Mouse (Mus musculus) frontal cortex, adult (tissue): ENCODE measurements around the gene Gm4969.

Experiments used
- ATAC-seq: cut with Nextera tagmentation; 2 replicates; pipeline ENCODE4 v1.9.2; 2017; ENCODE audit warnings: mild to moderate bottlenecking, moderate library complexity, mixed read lengths; ENCODE audit not compliant: low TSS enrichment

Gene Gm4969

DNA sequence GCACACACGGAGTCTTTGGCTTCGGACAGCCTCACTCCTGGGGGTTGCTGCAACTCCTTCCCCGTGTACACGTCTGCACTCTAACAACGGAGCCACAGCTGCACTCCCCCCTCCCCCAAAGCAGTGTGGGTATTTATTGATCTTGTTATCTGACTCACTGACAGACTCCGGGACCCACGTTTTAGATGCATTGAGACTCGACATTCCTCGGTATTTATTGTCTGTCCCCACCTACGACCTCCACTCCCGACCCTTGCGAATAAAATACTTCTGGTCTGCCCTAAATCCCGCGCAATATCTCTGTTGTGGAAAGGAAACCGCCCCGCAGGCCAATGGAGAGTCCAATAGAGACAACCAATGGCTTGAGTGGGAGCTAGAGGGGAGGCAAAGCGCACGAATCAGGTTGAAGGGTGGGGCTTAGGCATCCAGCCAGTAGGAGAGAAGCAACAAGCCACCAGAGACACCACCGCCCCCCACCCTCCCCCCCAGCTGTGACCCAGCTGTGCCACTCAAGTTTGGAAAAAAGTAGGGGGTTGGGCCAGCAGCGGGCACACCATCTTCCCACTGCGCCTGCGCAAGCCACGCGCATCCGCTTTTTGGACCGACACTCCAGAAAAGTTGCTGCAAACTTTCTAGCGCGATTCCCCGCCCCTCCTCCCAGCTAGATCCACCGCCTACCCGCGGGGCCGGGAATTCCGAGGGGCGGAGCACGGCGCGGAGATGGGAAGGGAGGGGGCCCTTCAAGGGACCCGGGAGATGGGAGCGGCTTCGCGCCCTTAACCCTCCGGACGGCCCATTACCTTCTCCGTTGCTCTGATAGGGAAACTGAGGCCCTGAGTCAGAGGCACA, 24.4 kb downstream of the Gm4969 start:
- peak; percentile 32; the same call in 1 of the 2 replicates for ATAC-seq

DNA sequence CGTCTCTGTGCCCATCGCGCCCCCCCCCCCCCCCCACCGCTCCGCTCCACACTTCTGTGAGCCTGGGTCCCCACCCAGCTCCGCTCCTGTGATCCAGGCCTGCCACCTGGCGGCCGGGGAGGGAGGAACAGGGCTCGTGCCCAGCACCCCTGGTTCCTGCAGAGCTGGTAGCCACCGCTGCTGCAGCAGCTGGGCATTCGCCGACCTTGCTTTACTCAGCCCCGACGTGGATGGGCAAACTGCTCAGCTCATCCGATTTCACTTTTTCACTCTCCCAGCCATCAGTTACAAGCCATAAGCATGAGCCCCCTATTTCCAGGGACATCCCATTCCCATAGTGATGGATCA, 25.0 kb downstream of the Gm4969 start:
- ATAC-seq, result peak; percentile 72

DNA sequence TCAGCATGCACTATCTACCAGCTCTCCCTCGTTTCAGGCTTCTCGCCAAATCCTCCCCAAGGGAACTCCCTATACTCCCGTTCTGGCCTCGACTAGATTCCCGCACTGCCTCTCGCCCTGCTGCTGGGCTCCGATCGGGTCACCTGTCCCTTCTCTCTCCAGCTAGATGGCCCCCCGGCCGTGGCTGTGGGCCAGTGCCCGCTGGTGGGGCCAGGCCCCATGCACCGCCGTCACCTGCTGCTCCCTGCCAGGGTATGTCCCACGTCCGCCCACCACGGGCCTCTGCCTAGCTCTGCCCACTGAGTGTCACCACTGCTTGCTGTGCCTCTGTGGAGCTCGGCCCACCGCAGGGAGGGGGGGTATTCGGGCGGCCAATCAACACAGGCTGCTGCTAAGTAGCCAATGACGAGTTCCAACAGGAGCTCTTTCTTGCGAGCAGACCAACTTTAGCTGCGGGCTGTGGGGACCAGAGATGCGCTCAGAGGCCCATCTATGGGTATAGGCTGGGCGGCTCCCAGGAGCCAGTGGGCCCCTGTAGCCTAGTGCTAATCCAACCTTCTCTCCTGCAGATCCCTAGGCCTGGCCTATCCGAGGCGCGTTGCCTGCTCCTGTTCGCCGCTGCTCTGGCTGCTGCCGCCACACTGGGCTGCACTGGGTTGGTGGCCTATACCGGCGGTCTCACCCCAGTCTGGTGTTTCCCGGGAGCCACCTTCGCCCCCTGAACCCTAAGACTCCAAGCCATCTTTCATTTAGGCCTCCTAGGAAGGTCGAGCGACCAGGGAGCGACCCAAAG, 25.6 kb downstream of the Gm4969 start:
- 0 out of 2 replicates have a peak, but pooled peaks have one; percentile 4 for ATAC-seq

DNA sequence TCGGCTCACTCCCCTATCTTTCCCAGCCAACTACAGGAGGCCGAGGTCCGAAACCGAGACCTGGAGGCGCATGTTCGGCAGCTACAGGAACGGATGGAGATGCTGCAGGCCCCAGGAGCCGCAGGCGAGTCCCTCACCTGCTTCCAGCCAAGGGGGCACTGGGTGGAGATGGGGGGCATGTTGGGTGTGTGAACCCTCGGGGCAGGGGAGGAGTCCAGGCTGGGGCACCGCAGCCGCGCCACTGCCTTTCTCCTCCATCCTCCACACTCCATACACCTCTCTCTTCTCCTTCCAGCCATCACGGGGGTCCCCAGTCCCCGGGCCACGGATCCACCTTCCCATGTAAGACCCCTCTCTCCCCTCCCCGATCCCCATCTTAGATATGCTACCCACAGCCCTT, 26.3 kb downstream of the Gm4969 start:
- no peak for ATAC-seq

DNA sequence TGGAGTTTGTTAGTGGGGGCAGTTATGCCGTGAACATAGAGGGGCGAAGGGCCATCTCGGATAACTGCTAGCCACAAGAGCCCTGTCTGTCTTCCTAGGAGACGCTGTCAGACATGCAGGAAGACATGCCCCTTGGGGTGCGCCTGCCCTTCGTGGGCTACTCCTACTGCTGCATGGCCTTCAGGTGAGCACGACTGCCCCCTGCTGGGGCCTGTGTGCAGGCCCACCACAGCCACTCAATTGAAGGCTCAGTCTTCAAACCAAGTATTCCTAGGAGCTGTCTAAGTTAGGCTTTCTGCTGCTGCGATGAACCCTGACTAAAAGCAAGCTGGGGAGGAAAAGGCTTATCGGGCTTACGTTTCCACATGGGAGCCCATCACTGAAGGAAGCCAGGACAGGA, 29.4 kb downstream of the Gm4969 start:
- ATAC-seq, result no peak

DNA sequence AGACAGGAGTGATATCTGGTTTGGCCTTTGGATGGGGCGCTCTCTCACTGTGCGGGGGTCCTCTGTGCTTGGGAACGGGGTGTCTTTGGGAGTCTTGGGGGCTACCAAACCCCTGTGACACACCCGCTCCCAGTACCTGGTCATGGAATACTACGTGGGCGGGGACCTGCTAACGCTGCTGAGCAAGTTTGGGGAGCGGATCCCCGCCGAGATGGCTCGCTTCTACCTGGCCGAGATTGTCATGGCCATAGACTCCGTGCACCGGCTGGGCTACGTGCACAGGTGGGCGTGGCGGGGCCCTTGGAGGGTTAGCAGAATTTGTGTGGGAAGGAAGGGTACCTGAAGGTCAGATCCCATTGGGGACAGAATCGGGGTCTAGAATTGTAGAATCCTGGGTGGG, 31.4 kb downstream of the Gm4969 start:
- ATAC-seq, result no peak

DNA sequence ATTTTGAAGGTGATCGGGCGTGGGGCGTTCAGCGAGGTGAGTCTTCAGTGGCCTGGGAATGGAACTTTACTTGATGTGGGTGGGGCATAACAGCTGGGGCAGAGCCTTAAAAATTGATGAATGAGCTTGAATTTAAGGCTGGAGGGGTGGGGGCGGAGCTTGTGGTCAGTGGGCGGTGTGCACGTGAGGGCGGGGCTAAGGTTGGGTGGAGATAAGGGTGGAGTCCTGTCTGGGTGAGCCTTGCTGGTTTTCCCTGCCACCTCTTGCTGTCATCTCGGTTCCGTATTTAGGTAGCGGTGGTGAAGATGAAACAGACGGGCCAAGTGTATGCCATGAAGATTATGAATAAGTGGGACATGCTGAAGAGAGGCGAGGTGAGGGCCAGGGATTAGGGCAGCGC, 32.1 kb downstream of the Gm4969 start:
- ATAC-seq, result no peak

DNA sequence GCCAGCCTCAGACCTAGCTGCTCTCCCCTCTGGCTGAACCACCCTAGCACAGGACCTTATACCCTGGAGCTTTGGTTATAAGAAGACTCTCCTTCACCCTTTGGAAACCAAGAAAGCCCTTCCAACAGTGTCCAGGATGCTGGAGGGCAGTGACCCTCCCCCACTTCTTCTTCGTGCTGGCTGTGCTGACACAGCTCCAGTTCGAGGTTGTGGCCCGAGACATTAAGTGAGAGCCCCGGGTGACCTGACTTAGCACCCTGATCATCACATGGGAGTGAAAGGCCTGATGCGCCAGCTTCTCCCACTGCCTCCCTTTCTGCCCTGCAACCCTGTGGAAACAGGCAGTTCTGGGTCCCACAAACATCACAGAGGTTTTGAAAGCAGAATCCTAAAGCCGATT, 32.7 kb downstream of the Gm4969 start:
- no peak for ATAC-seq

DNA sequence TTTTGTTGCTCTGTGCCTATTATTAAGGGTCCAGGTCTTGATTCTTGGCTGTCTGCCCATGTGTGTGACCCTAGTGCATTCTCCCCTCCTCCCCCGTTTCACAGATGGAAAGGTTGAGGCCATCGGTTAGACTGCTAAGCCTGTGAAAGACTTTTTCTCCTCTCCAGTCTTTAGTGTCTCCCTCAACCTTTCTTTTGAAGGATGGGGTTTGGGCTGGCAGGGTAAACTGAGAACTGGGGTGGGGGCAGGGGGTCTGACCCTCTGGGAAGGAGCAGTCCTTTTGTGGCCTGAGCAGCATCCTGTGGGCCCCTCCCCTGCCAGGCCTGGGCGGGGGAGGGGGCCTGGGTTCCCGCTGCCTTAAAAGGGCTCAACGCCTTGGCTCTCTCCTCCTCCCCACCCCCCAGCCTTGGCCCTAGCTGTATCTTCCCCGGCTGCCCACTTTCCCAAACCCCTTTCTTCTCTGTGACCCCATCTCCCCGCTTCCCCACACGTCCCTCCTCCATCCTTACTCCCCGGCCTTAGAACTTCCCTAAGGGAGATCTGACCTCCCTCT, 33.2 kb downstream of the Gm4969 start:
- ATAC-seq, result no peak

DNA sequence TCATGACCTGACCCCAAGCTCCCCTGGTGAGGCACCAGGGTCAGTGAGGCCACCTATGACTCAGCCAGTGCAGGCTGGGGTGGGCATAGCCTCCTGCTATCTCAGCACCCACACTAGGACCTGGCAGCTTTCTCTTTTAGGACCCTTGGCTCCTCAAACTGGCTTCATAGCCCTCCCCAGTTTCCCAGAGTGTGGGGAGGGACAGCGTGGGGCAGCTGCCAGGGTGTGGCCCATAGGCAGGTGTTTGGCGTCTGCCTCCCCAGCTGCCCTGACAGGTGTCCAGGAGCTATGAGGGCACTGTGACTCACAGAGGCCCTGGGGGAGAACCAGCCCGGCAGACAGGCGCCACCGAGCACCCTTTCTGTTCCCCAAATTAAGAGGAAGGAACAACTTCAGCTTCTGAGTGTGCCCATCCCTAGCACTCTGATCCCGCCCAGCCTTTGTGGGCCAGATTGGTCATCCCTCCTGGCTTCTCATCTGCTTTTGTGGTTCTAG, 33.8 kb downstream of the Gm4969 start:
- ATAC-seq, result no peak

DNA sequence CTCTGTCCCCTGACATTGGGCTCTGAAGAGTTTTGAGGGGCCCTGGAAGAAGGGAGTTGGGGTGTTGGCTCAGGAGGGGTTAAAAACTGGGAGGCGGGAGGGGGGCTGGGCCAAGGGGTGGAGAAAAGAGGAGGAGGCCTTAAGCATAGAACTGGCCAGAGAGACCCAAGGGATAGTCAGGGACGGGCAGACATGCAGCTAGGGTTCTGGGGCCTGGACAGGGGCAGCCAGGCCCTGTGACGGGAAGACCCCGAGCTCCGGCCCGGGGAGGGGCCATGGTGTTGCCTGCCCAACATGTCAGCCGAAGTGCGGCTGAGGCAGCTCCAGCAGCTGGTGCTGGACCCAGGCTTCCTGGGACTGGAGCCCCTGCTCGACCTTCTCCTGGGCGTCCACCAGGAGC, 34.5 kb downstream of the Gm4969 start, which contains the start of gene Dmpk:
Gene Dmpk (plus strand): TSS at position 149 of the 400 bp plus-strand sequence.
- ATAC-seq, result no peak

DNA sequence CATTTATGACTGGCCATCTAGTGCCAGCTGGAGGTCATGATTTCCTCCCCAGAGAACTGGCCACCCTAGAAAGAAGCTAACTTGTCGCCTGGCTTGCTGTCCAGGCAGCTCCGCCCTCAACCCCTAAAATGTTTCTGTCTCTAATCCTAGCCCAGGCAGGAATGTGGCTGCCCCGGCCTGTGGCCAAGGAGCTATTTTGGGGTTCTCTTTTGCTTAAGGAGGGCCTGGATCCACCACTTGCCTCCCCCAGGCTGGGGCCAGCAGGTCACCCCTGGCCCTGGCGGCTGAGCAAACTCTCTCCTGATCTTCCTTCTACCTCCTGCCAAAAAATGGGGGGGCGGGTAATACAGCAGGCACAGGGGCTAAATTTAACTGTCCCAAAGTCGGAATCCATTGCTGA, 35.1 kb downstream of the Gm4969 start:
- ATAC-seq, result no peak

DNA sequence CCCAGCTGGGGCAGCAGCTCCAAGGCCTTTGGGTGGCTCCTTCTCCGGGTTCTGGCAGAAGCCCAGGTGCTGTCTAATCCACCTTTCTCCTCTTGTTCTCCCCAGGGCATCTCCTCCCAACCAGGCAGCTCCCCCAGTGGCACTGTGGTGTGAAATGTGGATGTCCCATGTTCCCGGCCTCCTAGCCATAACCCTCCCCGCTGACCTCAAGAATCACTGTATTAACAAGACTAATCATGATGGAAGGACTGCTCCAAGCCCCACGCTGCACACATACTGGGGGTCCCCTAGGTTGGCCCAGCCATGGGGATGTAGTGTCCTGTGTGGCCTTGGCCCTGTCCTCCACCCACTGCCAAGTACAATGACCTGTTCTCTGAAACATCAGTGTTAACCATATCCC, 36.0 kb downstream of the Gm4969 start:
- no peak for ATAC-seq

DNA sequence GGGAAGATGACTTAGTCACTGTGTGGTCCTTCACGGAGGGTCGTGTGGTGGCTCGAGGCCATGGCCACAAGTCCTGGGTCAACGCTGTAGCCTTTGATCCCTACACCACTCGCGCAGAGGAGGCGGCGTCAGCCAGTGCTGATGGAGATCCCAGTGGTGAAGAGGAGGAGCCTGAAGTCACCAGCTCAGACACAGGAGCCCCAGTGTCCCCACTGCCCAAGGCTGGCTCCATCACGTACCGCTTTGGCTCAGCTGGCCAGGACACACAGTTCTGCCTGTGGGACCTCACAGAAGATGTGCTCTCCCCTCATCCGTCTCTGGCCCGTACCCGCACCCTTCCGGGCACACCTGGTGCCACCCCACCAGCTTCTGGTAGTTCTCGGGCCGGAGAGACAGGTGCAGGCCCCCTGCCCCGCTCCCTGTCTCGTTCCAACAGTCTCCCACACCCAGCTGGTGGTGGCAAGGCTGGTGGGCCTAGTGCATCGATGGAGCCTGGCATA, 37.7 kb downstream of the Gm4969 start:
- no peak for ATAC-seq

DNA sequence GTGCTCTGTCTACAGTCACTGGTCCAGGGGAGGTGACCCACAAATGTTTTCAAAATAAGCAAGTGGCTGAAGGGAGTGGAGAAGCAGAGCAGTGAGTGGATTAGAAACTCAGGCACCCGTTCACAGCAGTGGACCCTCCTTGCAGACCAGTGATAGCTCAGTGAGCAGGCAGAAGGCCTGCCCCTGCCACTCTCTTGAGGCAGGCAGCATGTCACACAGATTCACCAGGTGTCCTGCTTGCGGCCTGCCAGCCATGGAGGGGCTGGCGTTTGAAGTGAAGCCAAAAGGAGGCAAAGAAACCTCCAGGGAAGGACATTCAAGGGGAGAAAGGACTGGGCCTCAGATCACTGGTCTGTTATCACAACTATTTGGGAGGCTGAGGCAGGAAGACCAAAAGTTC, 39.4 kb downstream of the Gm4969 start:
- no peak for ATAC-seq

DNA sequence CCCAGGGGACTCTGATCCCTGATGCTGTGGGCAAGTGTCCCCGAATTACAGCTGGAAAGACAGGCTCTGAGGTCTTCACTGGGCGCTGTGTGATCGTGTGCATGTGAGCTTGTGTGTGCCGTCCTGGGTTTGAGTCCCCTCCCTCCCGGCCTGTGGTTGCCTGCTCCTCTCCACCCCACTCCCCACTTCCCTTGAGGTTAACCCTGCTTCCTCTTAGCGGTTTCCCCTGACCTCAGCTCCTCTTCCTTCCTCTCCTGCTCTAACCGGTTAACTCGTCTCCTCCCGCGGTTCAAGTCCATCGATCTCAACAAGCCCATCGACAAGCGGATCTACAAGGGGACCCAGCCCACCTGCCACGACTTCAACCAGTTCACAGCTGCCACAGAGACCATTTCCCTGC, 40.4 kb downstream of the Gm4969 start:
- no peak for ATAC-seq

DNA sequence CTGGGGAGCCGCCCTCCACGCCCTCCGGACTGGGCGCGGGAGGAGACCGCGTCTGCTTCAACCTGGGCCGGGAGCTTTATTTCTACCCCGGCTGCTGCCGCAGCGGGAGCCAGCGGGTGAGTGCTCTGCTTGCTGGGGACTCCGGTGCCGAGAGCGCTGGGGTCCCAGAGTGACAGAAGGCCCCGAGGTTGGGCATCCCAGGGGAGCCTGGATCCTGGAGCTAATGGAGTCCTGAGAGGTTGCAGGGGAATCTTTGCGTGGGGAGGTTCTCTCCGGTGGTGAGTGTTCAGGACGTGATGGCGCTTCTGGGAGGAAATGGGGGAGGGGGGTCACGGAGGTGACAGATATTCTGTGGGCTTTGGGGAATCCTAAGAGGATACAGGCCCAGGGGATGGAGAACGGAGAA, 41.6 kb downstream of the Gm4969 start:
- ATAC-seq, result peak; percentile 22; the same call in 1 of the 2 replicates

DNA sequence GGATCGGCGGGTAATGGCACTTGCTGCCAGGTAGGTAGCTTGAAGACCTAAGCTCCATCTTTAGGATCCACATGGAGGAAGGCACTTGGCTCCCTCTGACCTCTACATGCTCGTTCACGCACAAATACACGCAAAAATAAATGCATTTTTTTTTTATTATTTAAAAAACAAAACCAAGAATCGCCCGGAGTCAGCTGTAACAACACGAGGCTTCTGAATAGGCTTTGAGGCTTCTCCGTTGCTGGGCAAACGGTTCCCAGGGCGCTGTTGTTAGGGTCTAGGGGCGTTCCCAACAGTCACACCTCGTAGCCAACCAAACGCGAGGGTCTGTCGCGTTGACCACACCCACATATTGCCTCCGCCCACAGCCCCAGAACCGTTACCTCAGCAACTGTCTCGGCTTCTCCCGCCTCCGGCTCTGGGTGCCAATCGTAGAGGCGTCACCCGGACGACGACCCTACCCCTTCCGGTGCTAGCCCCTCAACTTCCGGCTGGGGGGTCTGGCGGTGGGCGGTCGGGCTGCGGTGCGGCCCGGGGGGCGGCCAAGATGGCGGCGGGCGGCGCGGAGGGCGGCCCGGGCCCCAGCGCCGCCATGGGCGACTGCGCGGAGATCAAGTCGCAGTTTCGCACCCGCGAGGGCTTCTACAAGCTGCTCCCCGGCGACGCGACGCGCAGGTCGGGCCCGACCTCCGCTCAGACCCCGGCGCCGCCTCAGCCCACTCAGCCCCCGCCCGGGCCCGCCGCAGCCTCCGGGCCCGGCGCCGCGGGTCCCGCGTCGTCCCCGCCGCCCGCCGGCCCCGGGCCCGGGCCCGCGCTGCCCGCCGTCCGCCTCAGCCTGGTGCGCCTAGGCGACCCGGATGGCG, 42.2 kb downstream of the Gm4969 start, which contains the start of gene Dmwd:
Gene Dmwd (plus strand): TSS at position 505 of the 863 bp plus-strand sequence.
- peak; percentile 89 for ATAC-seq

DNA sequence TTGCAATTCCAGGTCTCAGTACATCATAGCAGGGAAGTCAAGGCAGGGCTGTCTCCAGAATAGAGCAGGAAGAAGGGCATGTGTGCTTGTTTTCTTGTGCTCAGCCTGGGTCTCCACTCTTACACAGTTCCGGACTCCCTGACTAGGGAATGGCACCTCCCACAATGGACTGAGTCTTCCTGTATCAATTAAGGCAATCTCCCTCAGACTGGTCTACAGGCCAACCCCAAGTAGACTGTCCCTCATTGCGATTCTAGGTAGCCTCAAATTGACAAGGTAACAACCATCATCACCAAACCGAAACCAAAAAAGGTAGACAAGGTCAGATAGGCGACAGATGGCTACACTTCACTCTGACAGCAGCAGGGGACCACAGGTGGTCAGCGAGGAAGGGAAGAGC, 42.9 kb downstream of the Gm4969 start:
- ATAC-seq, result no peak

DNA sequence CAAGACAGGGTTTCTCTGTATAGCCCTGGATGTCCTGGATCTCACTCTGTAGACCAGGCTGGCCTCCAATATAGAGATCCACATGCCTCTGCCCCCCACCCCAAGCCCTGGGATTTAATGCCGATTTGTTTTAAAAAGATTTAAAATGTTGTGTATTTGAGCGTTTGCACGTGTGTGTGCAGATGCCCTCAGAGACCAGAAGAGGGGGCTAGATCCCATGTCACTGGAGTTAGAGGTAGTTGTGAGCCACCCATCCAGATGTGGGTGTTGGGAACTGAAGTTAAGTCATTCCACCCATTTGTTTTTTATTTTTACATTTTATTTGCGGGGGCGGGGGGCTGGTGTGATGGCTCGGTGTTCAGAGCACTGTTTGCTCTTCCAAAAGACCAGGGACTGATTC, 43.7 kb downstream of the Gm4969 start:
- ATAC-seq, result no peak

DNA sequence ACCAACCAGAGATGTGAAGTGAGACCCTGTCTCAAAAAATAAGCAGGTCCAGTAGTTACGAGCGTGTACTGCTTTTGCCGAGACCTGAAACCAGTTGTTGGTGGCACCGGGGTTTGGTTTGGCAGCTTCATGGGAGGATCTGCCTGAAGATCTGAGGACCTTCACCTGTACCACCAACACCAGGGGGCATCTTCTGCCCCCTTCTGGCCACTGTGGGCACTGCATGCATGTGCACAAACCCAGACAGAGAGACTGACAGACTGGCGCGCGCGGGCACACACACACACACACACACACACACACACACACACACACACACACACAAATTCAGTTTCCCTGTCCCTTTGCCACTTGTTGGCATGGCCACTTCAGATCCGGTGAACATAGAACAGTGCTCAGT, 44.7 kb downstream of the Gm4969 start:
- ATAC-seq, result no peak
